Mouse (Mus musculus) thymus, adult 2 months (tissue): ENCODE measurements around the gene Recql5.

Source experiments
- CTCF ChIP-seq: fragments of 200-500 bp; IDR thresholded peaks from 2 replicates; pipeline ENCODE4 v1.5.1; 2012; ENCODE audit warnings: mild to moderate bottlenecking, control low read depth, low read length, moderate library complexity, borderline replicate concordance; ENCODE audit not compliant: control insufficient read depth, poor library complexity, insufficient read depth; ENCODE audit errors: extremely low read depth
- POLR2A ChIP-seq: fragments of 200-500 bp; IDR thresholded peaks from 2 replicates; pipeline ENCODE4 v1.6.1; 2012; ENCODE audit warnings: mild to moderate bottlenecking, low read length, control low read depth, moderate library complexity; ENCODE audit not compliant: control insufficient read depth, poor library complexity, insufficient read depth; ENCODE audit errors: extremely low read depth

GRCm38 (mm10) chr11:115881002-115881401, 52.3 kb downstream of the Recql5 start:
- TF ChIP-seq CTCF (peak; percentile 90), POLR2A (no peak)
